Mouse (Mus musculus): ENCODE results near the gene Bola1. TPM values are rescaled to one million over a fixed set of nuclear protein-coding genes. Genes with fewer than 3 reads are reported as not detected.
"Not testable (repeated sequence)": the region's sequence is repeated elsewhere in the genome, so short reads cannot be mapped to it uniquely, and the experiment has no call there.

Bola1 gene
- polyA plus RNA-seq, 1 experiment: 12.7 TPM

GRCm38 (mm10) chr3:96226695-96227648 is 7.5 kb upstream of the Bola1 start:
- TF ChIP-seq POLR2A (IDR thresholded peaks at IDR 0.05; ENCODE audit: borderline replicate concordance, control insufficient read depth, low read depth, low read length): no peak
- TF ChIP-seq CTCF (IDR thresholded peaks at IDR 0.05; ENCODE audit: control insufficient read depth, insufficient read depth, low read length): no peak
- 56% methylated on average over 8 of the region's 8 CpGs for WGBS
- Histone ChIP-seq H3K4me1 (ENCODE audit: control insufficient read depth, insufficient read depth, low read length) (peaks cover 5% of the 10 kb centered on the region), H3K27ac (ENCODE audit: control insufficient read depth, insufficient read depth, low read depth, low read length, poor library complexity) (no peak overlapping the region), H3K4me3 (replicated peaks; ENCODE audit: control insufficient read depth, low read depth, low read length) (no peak overlapping the region)

GRCm38 (mm10) chr3:96225421-96225820 is 5.9 kb upstream of the Bola1 start:
- TF ChIP-seq POLR2A (IDR thresholded peaks at IDR 0.05; ENCODE audit: borderline replicate concordance, control insufficient read depth, low read depth, low read length) (no peak), CTCF (IDR thresholded peaks at IDR 0.05; ENCODE audit: control insufficient read depth, insufficient read depth, low read length) (no peak)
- peaks cover 5% of the 10 kb centered on the region for H3K4me1 ChIP-seq (ENCODE audit: control insufficient read depth, insufficient read depth, low read length)
- no peak overlapping the region for H3K4me3 ChIP-seq (replicated peaks; ENCODE audit: control insufficient read depth, low read depth, low read length)
- WGBS: 58% methylated on average over 2 of the region's 2 CpGs
- no peak overlapping the region for H3K27ac ChIP-seq (ENCODE audit: control insufficient read depth, insufficient read depth, low read depth, low read length, poor library complexity)

DNA sequence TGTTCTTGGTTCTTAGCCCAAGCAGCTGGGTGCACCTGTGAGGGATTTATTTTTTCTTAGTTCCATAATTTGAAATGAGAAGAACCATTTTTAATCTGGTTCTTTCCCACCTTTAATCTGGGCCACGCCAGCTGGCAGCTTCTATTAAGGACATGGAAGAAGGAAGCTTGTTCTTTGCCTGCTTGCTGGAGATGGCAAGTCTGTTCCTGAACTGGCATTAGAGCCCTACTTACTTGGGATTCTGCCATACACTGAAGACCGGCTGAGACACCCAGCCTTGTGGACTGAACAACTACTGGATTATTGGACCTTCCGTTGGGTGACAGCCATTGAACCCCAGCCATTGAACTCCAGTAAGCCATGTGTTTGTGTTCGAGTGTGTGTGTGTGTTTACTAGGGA is 3.3 kb upstream of the Bola1 start:
- TF ChIP-seq CTCF (IDR thresholded peaks at IDR 0.05; ENCODE audit: control insufficient read depth, insufficient read depth, low read length) (no peak), POLR2A (IDR thresholded peaks at IDR 0.05; ENCODE audit: borderline replicate concordance, control insufficient read depth, low read depth, low read length) (no peak)
- H3K27ac ChIP-seq (ENCODE audit: control insufficient read depth, insufficient read depth, low read depth, low read length, poor library complexity): peak overlapping the region; percentile 29; the same call in 1 of the 2 replicates
- H3K4me3 ChIP-seq (replicated peaks; ENCODE audit: control insufficient read depth, low read depth, low read length): peak overlapping the region; percentile 37
- H3K4me1 ChIP-seq (ENCODE audit: control insufficient read depth, insufficient read depth, low read length): peaks cover 5% of the 10 kb centered on the region
- WGBS: 84% methylated on average over 4 of the region's 4 CpGs

GRCm38 (mm10) chr3:96221640-96222038 is 2.1 kb upstream of the Bola1 start:
- 4% methylated on average over 9 of the region's 9 CpGs for WGBS
- Histone ChIP-seq H3K4me1 (ENCODE audit: control insufficient read depth, insufficient read depth, low read length) (peaks cover 4% of the 10 kb centered on the region), H3K27ac (ENCODE audit: control insufficient read depth, insufficient read depth, low read depth, low read length, poor library complexity) (peak overlapping the region; percentile 97), H3K4me3 (replicated peaks; ENCODE audit: control insufficient read depth, low read depth, low read length) (peak overlapping the region; percentile 77)
- TF ChIP-seq POLR2A (IDR thresholded peaks at IDR 0.05; ENCODE audit: borderline replicate concordance, control insufficient read depth, low read depth, low read length) (no peak), CTCF (IDR thresholded peaks at IDR 0.05; ENCODE audit: control insufficient read depth, insufficient read depth, low read length) (no peak)

DNA sequence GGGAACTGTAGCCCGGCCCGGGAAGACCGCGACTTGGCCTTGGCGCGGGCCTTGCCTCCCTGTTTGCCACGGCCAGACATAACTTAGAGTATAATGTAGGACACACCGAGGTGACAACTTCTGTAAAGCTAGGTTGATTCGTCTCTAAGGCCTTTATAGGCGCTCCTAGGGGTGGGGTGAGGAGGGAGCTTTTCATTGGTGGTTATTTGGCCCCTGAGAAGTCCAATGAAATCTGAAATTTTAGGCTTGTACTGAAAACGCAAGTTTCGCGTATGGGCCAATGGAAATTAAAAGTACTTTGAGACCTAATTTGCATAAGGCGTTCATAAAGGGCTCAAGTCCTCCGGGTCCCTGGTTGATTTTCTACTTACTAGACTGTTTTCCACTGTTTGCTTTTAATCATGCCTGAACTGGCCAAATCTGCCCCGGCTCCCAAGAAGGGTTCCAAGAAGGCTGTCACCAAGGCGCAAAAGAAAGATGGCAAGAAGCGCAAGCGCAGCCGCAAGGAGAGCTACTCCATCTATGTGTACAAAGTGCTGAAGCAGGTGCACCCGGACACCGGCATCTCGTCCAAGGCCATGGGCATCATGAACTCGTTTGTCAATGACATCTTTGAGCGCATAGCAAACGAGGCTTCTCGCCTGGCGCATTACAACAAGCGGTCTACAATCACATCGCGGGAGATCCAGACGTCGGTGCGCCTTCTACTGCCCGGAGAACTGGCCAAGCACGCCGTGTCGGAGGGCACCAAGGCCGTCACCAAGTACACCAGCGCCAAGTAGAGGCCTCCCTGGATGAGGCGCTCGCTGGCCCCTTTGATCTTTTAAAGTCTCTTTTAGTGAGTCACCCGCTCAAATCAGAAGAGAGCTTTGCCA is 1.5 kb upstream of the Bola1 start, which contains the start of the genes Hist2h2ac and Hist2h2be:
Gene Hist2h2ac (minus strand): TSS at position 116 of the 875 bp plus-strand sequence.
Gene Hist2h2be (plus strand): TSS at position 355 of the 875 bp plus-strand sequence.
- H3K27ac ChIP-seq (ENCODE audit: control insufficient read depth, insufficient read depth, low read depth, low read length, poor library complexity): peak within 1 kb of the TSS; percentile 98
- under 1% methylated on average over 43 of the region's 43 CpGs for WGBS
- TF ChIP-seq POLR2A (IDR thresholded peaks at IDR 0.05; ENCODE audit: borderline replicate concordance, control insufficient read depth, low read depth, low read length): peak; percentile 92
- peak; percentile 11; the same call in 1 of the 2 replicates for TF ChIP-seq CTCF (IDR thresholded peaks at IDR 0.05; ENCODE audit: control insufficient read depth, insufficient read depth, low read length)
- peaks cover 4% of the 10 kb centered on the region for H3K4me1 ChIP-seq (ENCODE audit: control insufficient read depth, insufficient read depth, low read length)
- H3K4me3 ChIP-seq (replicated peaks; ENCODE audit: control insufficient read depth, low read depth, low read length): peak within 1 kb of the TSS; percentile 77

DNA sequence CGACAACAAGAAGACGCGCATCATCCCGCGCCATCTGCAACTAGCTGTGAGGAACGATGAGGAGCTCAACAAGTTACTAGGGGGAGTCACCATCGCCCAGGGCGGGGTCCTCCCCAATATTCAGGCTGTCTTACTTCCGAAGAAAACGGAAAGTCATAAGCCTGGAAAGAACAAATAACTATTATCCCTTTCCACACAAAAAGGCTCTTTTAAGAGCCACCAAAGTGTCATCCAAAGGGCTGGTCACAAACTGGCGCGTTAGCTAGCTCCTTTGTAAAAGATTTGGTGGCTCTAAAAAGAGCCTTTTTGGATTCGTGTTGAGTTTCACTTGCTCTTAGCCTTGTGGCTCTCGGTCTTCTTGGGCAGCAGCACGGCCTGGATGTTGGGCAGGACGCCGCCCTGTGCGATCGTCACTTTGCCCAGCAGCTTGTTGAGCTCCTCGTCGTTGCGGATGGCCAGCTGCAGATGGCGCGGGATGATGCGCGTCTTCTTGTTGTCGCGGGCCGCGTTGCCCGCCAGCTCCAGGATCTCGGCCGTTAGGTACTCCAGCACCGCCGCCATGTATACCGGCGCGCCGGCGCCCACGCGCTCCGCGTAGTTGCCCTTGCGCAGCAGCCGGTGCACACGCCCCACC is 739 bp upstream of the Bola1 start:
- under 1% methylated on average over 46 of the region's 47 CpGs for WGBS
- Histone ChIP-seq H3K27ac (ENCODE audit: control insufficient read depth, insufficient read depth, low read depth, low read length, poor library complexity) (peak overlapping the region; percentile 98), H3K4me3 (replicated peaks; ENCODE audit: control insufficient read depth, low read depth, low read length) (peak overlapping the region; percentile 67)
- H3K4me1 ChIP-seq (ENCODE audit: control insufficient read depth, insufficient read depth, low read length): not testable (repeated sequence)

DNA sequence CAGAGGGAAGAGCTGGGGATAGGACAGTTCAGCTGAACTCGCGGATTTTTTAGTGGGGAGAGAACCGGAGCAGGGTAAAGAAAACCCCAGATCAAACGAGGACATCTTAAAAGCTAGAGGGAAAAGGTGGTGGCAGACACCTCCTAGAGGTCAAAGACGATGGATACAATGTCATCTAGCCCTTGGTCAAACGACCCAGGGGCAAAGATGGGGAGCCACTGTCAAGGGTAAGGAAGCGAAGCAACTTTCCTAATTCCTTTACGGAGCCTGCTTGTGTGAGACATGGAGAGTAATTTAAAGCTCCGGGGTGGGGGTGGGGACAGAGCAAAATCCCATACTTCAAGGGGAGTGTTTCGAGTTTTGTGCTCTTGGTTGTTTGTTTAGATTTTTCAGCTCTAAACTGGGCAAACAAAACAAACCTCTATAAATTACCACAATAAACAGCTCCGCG is 293 bp downstream of the Bola1 start:
- Histone ChIP-seq H3K4me3 (replicated peaks; ENCODE audit: control insufficient read depth, low read depth, low read length) (peak overlapping the region; percentile 60), H3K27ac (ENCODE audit: control insufficient read depth, insufficient read depth, low read depth, low read length, poor library complexity) (peak overlapping the region; percentile 98), H3K4me1 (ENCODE audit: control insufficient read depth, insufficient read depth, low read length) (peaks cover 2% of the 10 kb centered on the region)
- TF ChIP-seq CTCF (IDR thresholded peaks at IDR 0.05; ENCODE audit: control insufficient read depth, insufficient read depth, low read length) (peak; percentile 19; the same call in 1 of the 2 replicates), POLR2A (IDR thresholded peaks at IDR 0.05; ENCODE audit: borderline replicate concordance, control insufficient read depth, low read depth, low read length) (no peak)
- 0% methylated on average over 12 of the region's 12 CpGs for WGBS

All from bone marrow, adult 2 months (tissue).